Mouse (Mus musculus): ENCODE measurements around the gene Mta2.

DNA sequence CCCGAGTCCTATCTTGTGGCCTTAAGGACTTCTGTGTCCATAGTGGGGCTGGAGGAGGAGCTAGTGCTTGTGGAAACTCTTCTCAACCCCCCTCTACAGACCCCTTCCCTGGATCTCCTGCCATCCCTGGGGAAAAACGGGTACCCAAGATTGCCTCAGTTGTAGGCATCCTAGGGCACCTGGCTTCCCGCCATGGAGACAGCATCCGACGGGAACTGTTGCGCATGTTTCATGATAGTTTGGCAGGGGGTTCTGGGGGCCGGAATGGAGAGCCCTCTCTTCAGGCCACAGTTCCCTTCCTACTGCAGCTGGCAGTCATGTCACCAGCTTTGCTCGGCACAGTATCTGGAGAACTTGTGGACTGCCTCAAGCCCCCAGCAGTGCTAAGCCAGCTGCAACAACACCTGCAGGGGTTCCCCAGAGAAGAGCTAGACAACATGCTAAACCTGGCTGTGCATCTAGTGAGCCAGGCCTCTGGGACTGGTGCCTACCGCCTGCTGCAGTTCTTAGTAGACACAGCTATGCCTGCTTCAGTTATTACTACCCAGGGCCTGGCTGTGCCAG lies 46.2 kb upstream of the Mta2 start:
- TF ChIP-seq CTCF (IDR thresholded peaks at IDR 0.05; ENCODE audit: borderline replicate concordance, extremely low read depth, insufficient read depth, insufficient read length) (no peak), POLR2A (IDR thresholded peaks at IDR 0.05; ENCODE audit: borderline replicate concordance, extremely low read depth, insufficient read depth, insufficient read length, poor library complexity, severe bottlenecking) (no peak)

All from brain, embryonic 14.5 days (tissue).